Mouse (Mus musculus) spleen, embryonic (tissue): ENCODE results near the gene Atp6v0a1.

Experiments used
- CTCF ChIA-PET: fragments of 350-600 bp; sonication (Branson Sonifier 250); formaldehyde crosslinking; loops from one replicate; lab custom pipeline; 2022; lab: Charles Lee

The Atp6v0a1 gene

DNA sequence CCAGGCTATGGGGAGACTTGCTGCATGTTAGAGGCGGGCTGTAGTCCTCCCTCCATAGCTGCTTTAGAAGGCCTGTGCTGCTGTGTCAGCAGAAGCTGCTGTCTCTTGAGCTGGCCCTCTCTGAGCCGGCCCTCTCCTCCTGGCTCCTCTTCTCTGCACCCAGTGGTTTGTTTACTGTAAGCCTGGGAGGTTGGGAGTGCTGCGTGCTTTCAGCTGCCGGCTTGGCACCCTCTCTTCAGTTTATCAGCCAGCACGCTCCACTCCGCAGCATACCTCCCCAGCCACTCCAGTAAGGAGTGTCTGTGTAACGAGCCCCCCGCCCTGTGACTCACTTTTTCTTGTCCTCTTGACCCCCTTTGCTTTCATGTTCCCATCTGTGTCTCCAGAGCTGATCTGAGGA lies 47.6 kb downstream of the Atp6v0a1 start:
- CTCF ChIA-PET: interaction anchor here (1.0 to 1.8 kb wide), 2 partner anchors 55 to 73 kb away, joined by 5 read pairs; no protein-coding TSS in a partner anchor

- CTCF ChIA-PET: interaction anchor here (0.6 to 1.8 kb wide), 3 partner anchors 9 to 74 kb away, joined by 4 to 5 read pairs (median 4); no protein-coding TSS in a partner anchor
These were observed 48.6 kb downstream of the Atp6v0a1 start for GRCm38 (mm10) chr11:101057860-101058259.

GRCm38 (mm10) chr11:101058726-101059125 lies 49.5 kb downstream of the Atp6v0a1 start:
- CTCF ChIA-PET: interaction anchor here (0.6 to 1.4 kb wide), 4 partner anchors 8 to 123 kb away, joined by 3 to 4 read pairs (median 3); no protein-coding TSS in a partner anchor

DNA sequence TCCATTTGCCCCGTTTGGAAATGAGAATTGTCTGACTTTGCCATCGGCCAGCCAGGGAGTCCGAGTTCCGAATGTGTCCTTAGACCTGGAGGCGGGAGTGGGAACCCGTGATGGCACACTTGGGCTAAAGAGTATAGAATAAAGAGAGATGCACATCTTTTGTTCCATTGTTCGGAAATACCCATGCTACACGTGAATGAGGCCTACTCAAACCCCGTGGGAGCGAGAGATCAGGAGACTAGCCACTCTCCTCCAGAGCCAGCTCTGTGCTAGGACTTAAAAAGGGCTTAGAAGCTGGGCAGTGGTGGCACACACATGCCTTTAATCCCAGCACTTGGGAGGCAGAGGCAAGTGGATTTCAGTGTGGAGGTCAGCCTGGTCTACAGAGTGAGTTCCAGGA lies 50.2 kb downstream of the Atp6v0a1 start:
- CTCF ChIA-PET: interaction anchor here (1.2 kb wide), 1 partner anchor 76 kb away, joined by 3 read pairs; no protein-coding TSS in a partner anchor

GRCm38 (mm10) chr11:101060126-101060525 lies 50.9 kb downstream of the Atp6v0a1 start:
- CTCF ChIA-PET: interaction anchor here (0.6 to 0.7 kb wide), 2 partner anchors 38 to 77 kb away, joined by 3 read pairs; no protein-coding TSS in a partner anchor

- CTCF ChIA-PET: no interaction called here
These were observed 51.8 kb downstream of the Atp6v0a1 start for GRCm38 (mm10) chr11:101061049-101061448.

DNA sequence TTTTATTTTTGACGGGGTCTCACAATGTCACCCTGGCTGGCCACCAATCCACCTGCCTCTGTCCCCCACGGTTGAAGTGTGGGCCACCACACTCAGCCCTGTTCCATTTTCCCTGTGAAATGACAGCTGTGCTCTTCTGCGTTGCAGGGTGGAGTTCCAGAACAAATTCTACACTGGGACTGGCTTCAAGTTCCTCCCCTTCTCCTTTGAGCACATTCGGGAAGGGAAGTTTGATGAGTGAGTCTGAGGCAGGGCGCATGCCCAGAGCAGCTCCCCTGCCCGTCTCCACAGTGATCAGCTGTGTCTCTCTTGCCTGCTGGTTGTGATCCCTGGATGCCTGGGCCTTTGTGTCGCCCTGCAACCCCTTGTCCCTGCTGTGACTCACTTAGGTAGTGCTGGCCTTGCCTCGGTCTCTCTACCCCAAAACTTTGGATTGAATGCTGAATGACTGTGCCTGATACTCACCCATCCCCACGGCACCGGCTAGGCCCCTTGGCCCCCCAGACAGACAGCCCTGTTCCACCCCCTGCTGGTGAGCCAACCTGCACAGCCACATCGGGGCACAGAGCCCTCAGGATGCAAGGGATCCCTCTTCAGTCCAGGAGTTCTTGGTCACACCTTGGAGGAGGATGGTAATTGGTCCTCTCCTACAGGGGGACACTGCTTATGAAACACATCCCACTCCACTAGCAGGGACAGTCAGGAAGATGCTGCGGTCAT lies 53.1 kb downstream of the Atp6v0a1 start:
- CTCF ChIA-PET: no interaction called here

GRCm38 (mm10) chr11:101062971-101063675 lies 53.9 kb downstream of the Atp6v0a1 start:
- CTCF ChIA-PET: interaction anchor here (0.8 kb wide), 1 partner anchor 382 kb away, joined by 13 read pairs; no protein-coding TSS in a partner anchor

DNA sequence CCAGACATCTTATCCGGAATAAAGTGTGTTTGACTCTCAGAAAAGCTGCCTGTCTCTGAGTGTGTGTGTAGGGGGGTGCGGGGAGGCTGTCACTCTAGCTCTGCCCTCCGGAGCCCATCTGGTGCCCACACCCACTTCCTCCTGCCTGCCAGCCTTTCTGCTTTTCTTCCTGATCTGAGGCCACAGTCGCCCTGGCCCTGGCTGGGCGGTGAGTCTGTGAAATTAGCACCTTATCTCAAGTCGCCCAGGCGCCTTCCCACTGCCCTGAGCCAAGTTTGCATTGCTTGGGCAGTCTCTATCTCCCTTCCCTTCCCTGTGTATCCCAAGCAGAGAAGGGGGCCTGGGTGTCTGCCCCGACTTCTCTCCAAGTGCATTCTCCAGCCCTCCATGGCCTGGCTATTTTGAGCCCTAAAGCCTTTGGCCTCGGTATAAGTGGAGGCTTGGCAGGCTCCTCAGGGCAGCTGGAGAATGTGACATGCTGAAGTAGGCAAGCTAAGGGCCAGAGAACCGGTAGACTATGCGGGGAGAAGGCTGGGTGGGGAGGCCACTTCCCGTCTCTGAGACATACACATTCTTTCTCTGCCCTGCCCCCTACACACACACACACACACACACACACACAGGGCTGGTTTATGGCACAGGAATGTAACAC lies 54.5 kb downstream of the Atp6v0a1 start:
- CTCF ChIA-PET: interaction anchor here (0.8 kb wide), 1 partner anchor 383 kb away, joined by 13 read pairs; no protein-coding TSS in a partner anchor

DNA sequence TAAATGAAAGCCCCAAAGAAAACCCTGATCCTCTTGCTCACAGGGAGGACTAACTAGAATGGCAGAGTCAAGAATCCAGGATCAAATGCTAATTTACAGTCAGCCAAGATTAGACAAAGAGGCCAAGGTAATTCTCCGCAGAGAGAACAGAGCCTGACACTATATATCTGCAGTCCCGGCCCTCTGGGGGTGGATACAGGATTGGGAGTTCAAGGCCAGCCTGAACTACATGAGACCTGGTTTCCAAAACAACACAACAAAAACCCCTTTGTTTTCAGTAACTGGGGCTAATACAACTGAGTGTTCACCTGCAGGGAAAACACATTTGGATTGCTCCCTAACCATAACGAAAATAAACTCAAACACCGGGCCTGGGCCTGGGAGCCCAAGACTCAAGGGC lies 55.2 kb downstream of the Atp6v0a1 start:
- CTCF ChIA-PET: no interaction called here

DNA sequence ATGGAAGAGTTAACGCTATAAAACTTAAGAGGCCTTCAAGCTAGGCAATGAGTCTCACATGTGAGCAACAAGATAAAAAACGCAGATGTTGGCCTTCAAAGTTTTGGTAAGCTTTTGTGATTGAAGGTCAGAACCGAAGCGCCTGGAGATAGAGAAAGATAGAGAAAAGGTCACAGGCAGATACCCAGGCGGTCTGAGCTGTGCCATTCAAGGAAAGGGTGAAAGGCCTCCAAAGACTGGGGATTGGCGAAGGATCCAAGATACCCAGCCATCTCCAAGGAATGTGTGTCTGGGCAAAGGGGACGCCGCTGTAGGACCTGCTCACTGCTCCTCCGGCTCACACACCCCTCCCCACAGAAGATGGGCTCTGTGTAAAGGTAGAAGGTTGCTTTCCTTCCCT lies 55.8 kb downstream of the Atp6v0a1 start:
- CTCF ChIA-PET: no interaction called here

DNA sequence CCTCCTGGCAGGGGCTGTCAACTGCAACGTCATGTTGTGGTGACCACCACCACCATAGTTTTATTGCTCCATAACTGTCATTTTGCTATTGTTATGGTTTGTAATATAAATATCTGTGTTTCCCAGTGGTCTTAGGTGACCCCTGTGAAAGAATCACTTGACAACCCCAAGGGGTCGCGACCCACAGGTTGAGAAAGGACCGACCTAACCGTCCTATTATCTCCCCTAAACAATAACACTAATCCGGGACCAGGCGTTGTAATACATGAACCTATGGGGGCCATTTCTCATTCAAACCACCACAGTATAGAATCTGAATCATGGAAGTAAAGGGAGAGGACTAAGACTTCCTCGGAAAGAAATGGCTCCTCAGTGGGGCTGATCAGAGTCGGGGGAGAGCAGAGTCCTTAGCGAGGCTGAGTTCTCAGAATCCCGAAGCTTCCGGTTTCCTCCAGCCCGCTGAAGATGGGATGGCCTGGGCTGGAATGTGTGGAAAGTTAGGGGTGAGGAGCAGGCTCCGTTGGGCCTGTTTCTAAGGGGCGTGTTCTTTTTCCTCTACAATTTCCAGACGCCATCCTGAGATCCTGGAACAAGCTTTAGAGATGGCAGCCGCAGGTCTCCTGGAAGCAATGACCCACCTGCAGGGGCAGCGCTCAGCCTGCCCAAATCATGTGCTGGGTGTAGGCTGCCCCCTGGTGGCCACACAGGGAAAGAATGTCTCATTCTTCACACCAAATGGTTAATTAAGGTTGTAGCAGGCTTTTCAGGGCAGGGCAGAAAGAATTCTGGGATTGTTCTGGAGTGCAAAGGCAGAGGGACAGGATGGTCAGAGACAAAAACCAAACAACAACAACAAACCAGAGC lies 57.5 kb downstream of the Atp6v0a1 start:
- CTCF ChIA-PET: interaction anchor here (0.5 to 1.4 kb wide), 4 partner anchors 9 to 79 kb away, joined by 3 to 30 read pairs (median 5); no protein-coding TSS in a partner anchor

DNA sequence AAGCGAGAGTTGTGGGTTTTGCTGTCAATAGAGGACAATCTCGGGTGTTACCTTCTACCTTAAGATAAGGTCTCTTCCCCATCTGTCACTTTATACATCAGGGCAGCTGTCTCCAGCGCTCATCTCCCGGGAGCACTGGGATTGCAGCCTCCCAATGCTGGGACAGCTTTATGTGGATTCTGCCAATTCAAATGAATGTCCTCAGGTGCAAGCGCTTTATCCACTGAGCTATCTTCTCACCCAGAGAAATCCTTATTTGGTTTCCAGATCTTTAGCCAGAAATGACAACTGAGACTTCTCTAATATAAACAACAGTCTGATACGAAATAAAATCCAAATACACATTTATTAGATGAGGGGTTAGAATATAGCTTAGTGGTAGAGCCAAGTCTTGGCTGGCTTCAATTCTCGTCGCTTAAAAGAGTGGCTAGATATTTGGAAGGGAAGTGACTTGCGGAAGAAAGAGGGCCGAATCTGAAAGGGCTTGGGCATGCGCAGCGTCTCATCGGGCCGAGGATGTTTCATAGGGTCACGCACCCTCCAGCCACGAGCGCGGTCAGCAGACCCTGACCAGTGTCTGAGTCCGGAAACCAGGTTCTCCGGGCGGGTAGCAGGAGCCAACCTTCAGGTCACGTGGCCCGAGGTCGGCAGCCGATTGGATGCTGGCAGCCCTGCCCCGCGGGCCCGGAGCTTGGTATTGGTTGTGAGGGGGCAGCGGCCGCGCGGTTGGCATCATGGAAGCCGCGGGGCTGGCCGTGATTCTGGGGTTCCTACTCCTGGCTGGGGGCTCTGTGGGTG lies 60.3 kb downstream of the Atp6v0a1 start, which contains the start of gene Naglu:
Naglu (plus strand) TSS at position 622 of the 798 bp plus-strand sequence.
- CTCF ChIA-PET: interaction anchor here (0.6 to 1.2 kb wide), 2 partner anchors 108 to 131 kb away, joined by 3 to 4 read pairs; no protein-coding TSS in a partner anchor

DNA sequence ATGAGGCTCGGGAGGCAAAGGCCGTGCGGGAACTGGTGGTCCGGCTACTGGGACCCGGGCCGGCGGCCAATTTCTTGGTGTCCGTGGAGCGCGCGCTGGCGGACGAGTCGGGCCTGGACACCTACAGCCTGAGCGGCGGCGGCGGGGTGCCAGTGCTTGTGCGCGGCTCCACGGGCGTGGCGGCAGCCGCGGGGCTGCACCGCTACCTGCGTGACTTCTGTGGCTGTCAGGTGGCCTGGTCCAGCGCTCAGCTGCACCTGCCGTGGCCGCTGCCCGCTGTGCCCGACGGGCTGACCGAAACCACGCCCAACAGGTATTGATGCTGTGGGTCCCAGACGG lies 60.9 kb downstream of the Atp6v0a1 start:
- CTCF ChIA-PET: interaction anchor here (0.8 to 1.2 kb wide), 2 partner anchors 11 to 107 kb away, joined by 3 to 4 read pairs; no protein-coding TSS in a partner anchor

- CTCF ChIA-PET: interaction anchor here (0.6 to 0.8 kb wide), 2 partner anchors 10 to 72 kb away, joined by 3 read pairs; no protein-coding TSS in a partner anchor
These were observed 61.7 kb downstream of the Atp6v0a1 start for GRCm38 (mm10) chr11:101070987-101071386.

DNA sequence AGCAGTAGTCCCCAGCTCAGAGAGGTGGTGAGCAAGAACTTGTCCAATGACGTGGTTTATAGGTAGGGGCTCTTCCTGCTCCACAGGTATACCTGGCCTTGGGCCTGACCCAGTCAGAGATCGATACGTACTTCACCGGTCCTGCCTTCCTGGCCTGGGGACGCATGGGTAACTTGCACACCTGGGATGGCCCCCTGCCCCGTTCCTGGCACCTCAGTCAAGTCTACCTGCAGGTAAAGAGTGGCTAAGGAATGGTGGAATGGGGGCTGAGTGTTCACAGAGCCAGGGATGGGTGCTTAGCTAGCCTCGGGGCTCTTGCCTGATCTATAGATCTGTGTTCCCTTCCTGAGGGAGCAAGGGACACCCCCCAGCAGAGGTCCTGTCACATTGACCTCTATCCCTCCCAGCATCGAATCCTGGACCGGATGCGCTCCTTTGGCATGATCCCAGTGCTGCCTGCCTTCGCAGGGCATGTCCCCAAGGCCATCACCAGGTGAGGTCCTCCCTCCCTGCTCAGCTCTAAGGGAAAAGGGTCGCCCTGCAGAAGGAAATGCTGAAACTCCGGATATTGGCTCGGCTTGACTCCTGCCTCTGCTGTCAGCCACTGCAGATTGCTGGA lies 62.7 kb downstream of the Atp6v0a1 start:
- CTCF ChIA-PET: interaction anchor here (0.7 kb wide), 1 partner anchor 166 kb away, joined by 4 read pairs; no protein-coding TSS in a partner anchor

DNA sequence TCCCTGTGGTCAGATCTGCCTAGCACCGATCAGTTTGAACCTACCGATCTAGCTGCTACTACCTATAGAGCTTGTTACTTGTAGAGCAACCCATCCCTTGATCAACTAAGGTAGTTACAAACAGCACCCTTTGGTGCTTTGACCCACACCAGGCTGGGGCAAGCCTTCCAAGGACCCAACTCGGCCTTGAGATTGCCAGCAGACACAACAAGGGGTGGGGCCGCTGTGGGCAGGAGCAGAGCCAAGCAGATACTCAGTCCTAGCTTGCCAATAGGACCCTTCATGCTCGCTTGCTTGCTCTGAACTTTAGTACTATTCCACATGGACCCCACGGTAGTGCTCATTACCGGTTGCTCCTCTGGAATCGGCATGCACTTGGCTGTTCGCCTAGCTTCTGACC lies 68.9 kb downstream of the Atp6v0a1 start, which contains the start of gene Hsd17b1:
Hsd17b1 (plus strand) TSS at position 291 of the 400 bp plus-strand sequence.
- CTCF ChIA-PET: no interaction called here

DNA sequence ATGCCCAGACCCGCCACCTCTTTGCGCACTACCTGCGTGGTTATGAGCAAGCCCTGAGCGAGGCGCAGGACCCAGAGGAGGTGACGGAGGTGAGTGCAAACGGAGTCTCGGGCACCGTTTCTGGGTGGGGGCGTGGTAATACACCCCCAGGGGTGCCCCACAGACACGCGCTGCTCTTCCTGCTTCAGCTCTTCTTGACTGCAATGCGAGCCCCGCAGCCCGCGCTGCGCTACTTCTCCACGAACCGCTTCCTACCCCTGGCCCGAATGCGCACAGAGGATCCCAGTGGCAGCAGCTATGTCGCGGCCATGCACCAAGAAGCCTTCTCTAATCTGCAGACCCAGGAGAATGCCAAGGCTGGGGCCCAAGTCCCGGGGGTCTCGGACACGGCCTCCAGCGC lies 70.5 kb downstream of the Atp6v0a1 start:
- CTCF ChIA-PET: no interaction called here

DNA sequence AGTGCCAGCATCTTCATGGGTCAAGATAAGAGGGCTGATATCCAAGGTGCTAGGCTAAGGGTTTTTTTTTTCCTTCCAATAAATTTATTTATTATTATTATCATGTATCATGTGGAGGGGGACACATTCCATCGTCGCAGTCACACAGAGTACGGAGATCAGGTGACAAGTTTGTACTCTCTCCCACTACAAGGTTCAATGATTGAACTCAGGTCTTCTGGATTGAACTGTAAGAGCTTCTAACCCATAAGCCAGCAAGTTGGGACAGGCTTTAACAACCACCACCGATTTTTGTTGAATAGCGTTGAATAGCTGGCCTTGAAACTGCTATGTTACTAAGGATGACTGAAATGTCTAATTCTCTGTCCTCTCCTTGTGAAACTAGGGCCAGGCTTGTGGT lies 71.2 kb downstream of the Atp6v0a1 start:
- CTCF ChIA-PET: no interaction called here
